Mouse (Mus musculus) liver, adult 2 months (tissue): ENCODE measurements around the gene Kiss1. TPM values are rescaled to one million over a fixed set of nuclear protein-coding genes. Genes with fewer than 3 reads are reported as not detected.
A peak's percentile ranks its signal among the peaks of the same experiment; 100 is the strongest.

Experiments used
- DNase-seq: peaks from one replicate; pipeline ENCODE4 v3.0.0-alpha.2; 2011; ENCODE audit warnings: low read depth, low spot score; ENCODE audit errors: extremely low read depth
- H3K27ac ChIP-seq: fragments of 200-500 bp; replicated peaks from 2 replicates; pipeline ENCODE4 v1.5.1; 2012; ENCODE audit warnings: low read depth, mild to moderate bottlenecking, control low read depth, inconsistent platforms, low read length; ENCODE audit not compliant: insufficient read depth
- H3K27me3 ChIP-seq: fragments of 200-500 bp; 2 replicates; pipeline ENCODE4 v1.6.1; 2012; ENCODE audit warnings: mild to moderate bottlenecking, moderate library complexity, low read length, inconsistent platforms; ENCODE audit not compliant: control insufficient read depth, insufficient read depth
- H3K36me3 ChIP-seq: fragments of 200-500 bp; 2 replicates; pipeline ENCODE4 v1.6.1; 2012; ENCODE audit warnings: low read length, inconsistent platforms; ENCODE audit not compliant: control insufficient read depth, insufficient read depth
- H3K4me1 ChIP-seq: fragments of 200-500 bp; 2 replicates; pipeline ENCODE4 v1.6.1; 2011; ENCODE audit warnings: low read length; ENCODE audit not compliant: control insufficient read depth, insufficient read depth
- H3K4me3 ChIP-seq: fragments of 200-500 bp; 2 replicates; pipeline ENCODE4 v1.5.1; 2011; ENCODE audit warnings: low read depth, mild to moderate bottlenecking, control low read depth, low read length, moderate library complexity; ENCODE audit not compliant: insufficient read depth
- H3K79me2 ChIP-seq: fragments of 200-500 bp; 2 replicates; pipeline ENCODE4 v1.6.1; 2012; ENCODE audit warnings: inconsistent platforms, mild to moderate bottlenecking, low read length, moderate library complexity; ENCODE audit not compliant: control insufficient read depth, insufficient read depth
- H3K9ac ChIP-seq: fragments of 200-500 bp; 2 replicates; pipeline ENCODE4 v1.6.1; 2012; ENCODE audit warnings: low read depth, mild to moderate bottlenecking, control low read depth, inconsistent platforms, low read length
- CTCF ChIP-seq: fragments of 200-500 bp; IDR thresholded peaks from 2 replicates; pipeline ENCODE4 v1.5.1; 2011; ENCODE audit warnings: low read depth, low read length, control low read depth
- POLR2A ChIP-seq: fragments of 200-500 bp; IDR thresholded peaks from 2 replicates; pipeline ENCODE4 v1.6.1; 2011; ENCODE audit warnings: low read length, control low read depth; ENCODE audit not compliant: insufficient read depth; ENCODE audit errors: extremely low read depth
- WGBS: fragments of 180-500 bp; shearing (Covaris S2); methylation state at CpG from one replicate; pipeline ENCODE4 v1.1.7; 2018; 5-methylcytosine and 5-hydroxymethylcytosine counted together
- polyA plus RNA-seq: library from polyadenylated mRNA; depleted of rRNA; stranded (reverse); fragments of >200 nt; gene quantifications from 2 replicates; pipeline ENCODE4 v1.2.3, GENCODE M21; 2012
- total RNA-seq: library from RNA; depleted of rRNA; stranded (reverse); fragments of >200 nt; gene quantifications from 2 replicates; pipeline ENCODE4 v1.2.3, GENCODE M21; 2014

Kiss1 gene
- total and polyA plus RNA-seq, 2 experiments: not detected

DNA sequence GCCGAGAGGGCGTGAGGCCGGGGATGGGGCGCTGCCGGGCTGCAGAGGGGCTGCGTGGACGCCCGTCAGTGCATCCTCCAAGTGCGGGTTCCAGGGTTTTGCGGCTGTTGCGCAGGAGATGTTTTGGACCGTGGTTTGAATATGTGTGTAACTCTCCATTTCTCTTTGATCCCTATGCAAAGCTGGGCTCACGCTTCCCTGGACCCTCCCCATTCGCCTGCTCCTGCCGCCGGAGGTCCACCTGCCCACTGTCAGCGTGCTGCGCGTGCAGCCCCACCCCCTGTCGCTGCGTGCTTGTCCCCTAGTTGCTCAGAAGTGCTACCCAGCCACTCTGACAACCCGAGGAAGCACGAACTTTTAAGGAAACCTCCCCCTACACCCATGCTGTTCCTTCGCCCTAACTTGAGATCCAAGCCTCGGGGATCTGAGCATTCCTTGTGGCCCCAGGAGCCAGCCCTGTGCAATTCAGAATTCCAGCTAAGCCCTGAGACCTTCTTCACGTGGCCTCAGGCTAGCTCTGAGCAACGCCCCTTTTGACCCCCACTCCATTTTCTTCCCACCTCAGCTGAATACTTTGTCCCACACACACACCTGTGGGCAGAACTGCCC lies 42.5 kb downstream of the Kiss1 start:
- Histone ChIP-seq H3K27ac (peak overlapping the region; percentile 95), H3K79me2 (peaks cover 18% of the 10 kb centered on the region; the same call in 1 of the 2 replicates)
- WGBS: 3% methylated on average over 27 of the region's 27 CpGs

DNA sequence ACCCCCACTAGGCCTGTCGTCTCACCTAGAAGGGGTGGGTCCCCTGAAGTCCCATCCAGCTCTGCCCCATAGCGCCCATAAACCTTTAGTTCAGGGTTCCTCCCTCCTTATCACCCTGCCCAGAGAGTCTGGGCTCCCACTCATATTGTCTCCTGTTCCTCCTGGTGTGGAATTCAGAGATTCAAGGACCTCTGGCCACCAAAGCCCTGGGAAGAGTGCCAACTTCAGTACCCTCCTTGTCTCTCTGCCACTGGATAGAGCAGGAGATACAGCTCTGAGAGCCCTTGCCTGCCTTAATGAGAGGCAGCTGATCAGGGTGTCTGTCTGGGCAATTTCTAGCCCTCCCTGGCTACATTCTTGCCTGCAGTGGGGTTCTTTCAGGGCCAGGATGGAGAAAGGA lies 43.2 kb downstream of the Kiss1 start:
- H3K27ac ChIP-seq: peak overlapping the region; percentile 95
- H3K4me1 ChIP-seq: peaks cover 37% of the 10 kb centered on the region
- TF ChIP-seq CTCF (no peak), POLR2A (no peak)
- peak; percentile 55 for DNase-seq
- H3K9ac ChIP-seq: peak overlapping the region; percentile 98
- peaks cover 11% of the 10 kb centered on the region; the same call in 1 of the 2 replicates for H3K36me3 ChIP-seq
- WGBS: 19% methylated on average over 2 of the region's 2 CpGs
- H3K79me2 ChIP-seq: peaks cover 18% of the 10 kb centered on the region; the same call in 1 of the 2 replicates
- H3K4me3 ChIP-seq: peak overlapping the region; percentile 87
- H3K27me3 ChIP-seq: no peaks in the 10 kb centered on the region

More for the DNA sequence above, 42.5 kb downstream of the Kiss1 start:
- peak overlapping the region; percentile 87 for H3K4me3 ChIP-seq
- H3K9ac ChIP-seq: peak overlapping the region; percentile 98
- H3K27me3 ChIP-seq: no peaks in the 10 kb centered on the region
- DNase-seq: peak; percentile 42
- TF ChIP-seq POLR2A (no peak), CTCF (no peak)
- peaks cover 35% of the 10 kb centered on the region for H3K4me1 ChIP-seq
- H3K36me3 ChIP-seq: peaks cover 4% of the 10 kb centered on the region; the same call in 1 of the 2 replicates

DNA sequence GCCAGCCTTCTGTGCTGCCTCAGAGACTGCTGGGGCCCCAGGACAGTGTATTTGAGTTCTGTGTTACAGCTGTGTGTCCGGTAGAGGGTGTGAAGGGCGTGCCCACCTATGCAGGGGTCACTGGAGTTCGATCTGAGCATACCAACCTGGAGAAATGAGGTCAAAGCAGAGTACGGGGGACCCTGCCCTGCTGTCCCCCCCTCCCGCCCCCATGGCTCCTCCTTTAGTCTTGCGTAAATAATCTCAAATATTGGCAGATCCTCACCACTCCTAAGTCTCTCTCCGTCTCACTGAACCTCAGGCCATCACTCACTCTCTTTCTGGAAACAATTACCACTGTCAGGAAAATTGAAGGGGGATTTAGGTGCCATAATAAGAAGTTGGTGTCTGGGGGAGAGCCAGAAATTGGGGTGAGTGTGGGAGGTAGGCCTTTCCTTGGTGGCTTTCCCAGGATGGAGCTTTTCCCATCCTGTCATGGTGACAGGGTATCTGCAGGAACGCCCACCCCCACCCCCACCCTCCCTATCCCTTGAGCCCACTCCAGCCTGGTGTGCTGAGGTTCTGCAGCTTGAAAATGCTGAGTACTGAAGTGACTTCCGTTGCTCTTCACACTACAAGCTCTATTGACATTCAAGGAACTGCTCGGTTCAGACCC lies 45.4 kb downstream of the Kiss1 start:
- peak; percentile 91 for DNase-seq
- no peaks in the 10 kb centered on the region for H3K27me3 ChIP-seq
- peaks cover 12% of the 10 kb centered on the region; the same call in 1 of the 2 replicates for H3K36me3 ChIP-seq
- WGBS: 18% methylated on average over 10 of the region's 10 CpGs
- H3K4me3 ChIP-seq: peak overlapping the region; percentile 87
- H3K4me1 ChIP-seq: peaks cover 45% of the 10 kb centered on the region
- peak overlapping the region; percentile 78 for H3K9ac ChIP-seq
- peak; percentile 50 for TF ChIP-seq CTCF
- TF ChIP-seq POLR2A: no peak
- H3K79me2 ChIP-seq: peaks cover 18% of the 10 kb centered on the region; the same call in 1 of the 2 replicates
- H3K27ac ChIP-seq: peak overlapping the region; percentile 95

DNA sequence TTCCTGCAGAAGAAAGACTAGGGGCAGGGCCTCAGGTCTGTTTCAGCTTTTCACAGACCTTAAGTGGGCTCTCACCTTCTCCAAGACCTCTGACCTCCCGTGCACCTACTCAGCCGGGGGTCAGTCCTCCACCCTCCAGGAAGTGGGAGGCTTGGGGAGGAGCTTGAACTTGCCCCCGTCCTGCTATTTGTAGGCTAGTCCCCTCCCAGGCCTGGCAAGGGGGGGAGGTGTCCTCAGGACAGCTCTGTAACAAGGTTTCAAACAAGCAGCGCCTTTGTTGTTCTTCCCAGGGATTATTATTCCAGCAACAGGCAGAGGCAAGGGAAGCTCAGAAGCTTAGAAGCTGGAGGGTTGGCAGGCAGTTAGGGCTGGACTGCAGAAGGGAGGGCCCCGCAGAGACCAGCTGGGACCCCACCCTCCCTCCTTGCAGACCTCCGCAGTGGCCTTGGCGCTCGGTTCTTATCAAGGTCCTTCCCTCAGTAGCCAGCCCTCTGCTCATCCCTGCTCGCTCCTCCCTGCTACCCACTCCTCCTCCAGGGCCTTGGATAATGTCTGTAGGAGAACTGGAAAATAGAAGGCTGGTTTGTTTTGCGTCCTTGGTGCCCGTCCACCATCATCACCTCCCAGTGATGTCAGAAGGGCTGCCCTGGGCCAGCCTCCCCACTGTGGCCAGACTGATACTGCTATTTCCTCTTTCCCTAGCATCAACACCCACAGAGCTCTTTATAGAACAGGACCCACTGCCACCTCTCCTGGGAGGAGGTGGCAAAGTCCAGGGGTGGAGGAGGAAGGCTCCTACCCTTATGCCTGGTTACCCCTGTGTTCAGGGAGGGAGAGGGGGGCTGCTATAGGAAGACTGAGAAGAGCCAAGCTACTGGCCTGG lies 46.2 kb downstream of the Kiss1 start:
- peak overlapping the region; percentile 70 for H3K9ac ChIP-seq
- H3K36me3 ChIP-seq: peaks cover 16% of the 10 kb centered on the region; the same call in 1 of the 2 replicates
- peak; percentile 69 for DNase-seq
- H3K4me3 ChIP-seq: peak overlapping the region; percentile 30
- TF ChIP-seq CTCF (no peak), POLR2A (0 out of 2 replicates have a peak, but pooled peaks have one; percentile 5)
- WGBS: 12% methylated on average over 11 of the region's 11 CpGs
- H3K79me2 ChIP-seq: peaks cover 18% of the 10 kb centered on the region; the same call in 1 of the 2 replicates
- H3K4me1 ChIP-seq: peaks cover 46% of the 10 kb centered on the region
- peak overlapping the region; percentile 82 for H3K27ac ChIP-seq
- no peaks in the 10 kb centered on the region for H3K27me3 ChIP-seq

DNA sequence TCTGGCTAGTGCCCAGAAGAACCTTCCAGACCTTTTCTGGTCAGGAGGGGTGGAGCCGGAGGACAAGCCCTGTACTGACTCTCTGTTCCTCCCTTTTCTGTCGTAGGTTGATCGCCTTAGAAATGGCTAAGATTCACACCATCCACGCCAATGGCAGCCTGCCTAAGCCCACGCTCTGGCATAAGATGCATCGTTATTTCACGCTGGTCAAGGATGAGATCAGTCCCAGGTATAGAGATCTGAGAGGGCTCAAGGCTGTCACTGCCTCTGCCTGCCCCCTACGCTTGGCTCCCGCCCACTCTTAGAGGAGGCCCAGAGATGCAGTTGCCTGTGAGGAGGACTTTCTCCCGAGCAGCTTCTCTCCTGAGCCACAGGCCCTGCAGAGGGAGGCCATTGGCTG lies 47.0 kb downstream of the Kiss1 start:
- Histone ChIP-seq H3K4me3 (no peak overlapping the region), H3K36me3 (peaks cover 20% of the 10 kb centered on the region; the same call in 1 of the 2 replicates), H3K27me3 (no peaks in the 10 kb centered on the region), H3K79me2 (peaks cover 17% of the 10 kb centered on the region; the same call in 1 of the 2 replicates), H3K4me1 (peaks cover 48% of the 10 kb centered on the region), H3K27ac (peak overlapping the region; percentile 82), H3K9ac (peak overlapping the region; percentile 70)
- DNase-seq: peak; percentile 55
- TF ChIP-seq POLR2A (no peak), CTCF (no peak)
- 53% methylated on average over 10 of the region's 10 CpGs for WGBS
